Mouse (Mus musculus) heart, postnatal 0 days (tissue): ENCODE measurements around the gene Mtfp1. TPM values are rescaled to one million over a fixed set of nuclear protein-coding genes. Genes with fewer than 3 reads are reported as not detected.
A peak's percentile ranks its signal among the peaks of the same experiment; 100 is the strongest.

ENCODE experiments used
- ATAC-seq: fragments of 200-750 bp; cut with Nextera tagmentation; 2 replicates; pipeline ENCODE4 v1.8.0; 2017; ENCODE audit warnings: low read depth, moderate number of reproducible peaks, moderate library complexity; ENCODE audit not compliant: insufficient read depth
- DNase-seq: peaks from one replicate; pipeline ENCODE4 v3.0.0-alpha.2; 2016; ENCODE audit warnings: low spot score
- H3K27ac ChIP-seq: fragments of 300-500 bp; sonication (generic); 2 replicates; pipeline ENCODE4 v1.5.1; 2014; ENCODE audit warnings: low read depth, mild to moderate bottlenecking
- H3K27me3 ChIP-seq: fragments of 300-500 bp; sonication (generic); 2 replicates; pipeline ENCODE4 v1.6.1; 2014; ENCODE audit warnings: low read length, mixed read lengths; ENCODE audit not compliant: control insufficient read depth, insufficient read depth
- H3K36me3 ChIP-seq: fragments of 300-500 bp; sonication (generic); replicated peaks from 2 replicates; pipeline ENCODE4 v1.6.1; 2014; ENCODE audit warnings: low read length, mixed read lengths; ENCODE audit not compliant: control insufficient read depth, insufficient read depth
- H3K4me1 ChIP-seq: fragments of 300-500 bp; sonication (generic); 2 replicates; pipeline ENCODE4 v1.6.1; 2014; ENCODE audit warnings: antibody characterized with exemption; ENCODE audit not compliant: control insufficient read depth, insufficient read depth
- H3K4me2 ChIP-seq: fragments of 300-500 bp; sonication (generic); 2 replicates; pipeline ENCODE4 v1.6.1; 2014; ENCODE audit warnings: low read depth, mild to moderate bottlenecking, low read length, moderate library complexity
- H3K4me3 ChIP-seq: fragments of 300-500 bp; sonication (generic); 2 replicates; pipeline ENCODE4 v1.5.1; 2014; ENCODE audit warnings: low read depth, low read length
- H3K9ac ChIP-seq: fragments of 300-500 bp; sonication (generic); replicated peaks from 2 replicates; pipeline ENCODE4 v1.6.1; 2014; ENCODE audit warnings: low read depth, low read length, mixed read lengths
- H3K9me3 ChIP-seq: fragments of 300-500 bp; sonication (generic); replicated peaks from 2 replicates; pipeline ENCODE4 v1.6.1; 2016; ENCODE audit warnings: low read length; ENCODE audit not compliant: control insufficient read depth
- CTCF ChIP-seq: IDR thresholded peaks from 2 replicates; pipeline ENCODE4 v1.5.1; 2016; ENCODE audit warnings: antibody characterized with exemption, control low read depth, low read depth
- EP300 ChIP-seq: IDR thresholded peaks from 2 replicates; pipeline ENCODE4 v1.6.1; 2016; ENCODE audit warnings: antibody characterized with exemption, low read depth
- WGBS: fragments of 180-500 bp; shearing (Covaris S2); extraction: QIAGEN DNeasy Blood & Tissue Kit; methylation state at CpG from one replicate; pipeline ENCODE4 v1.1.7; 2014; 5-methylcytosine and 5-hydroxymethylcytosine counted together
- polyA plus RNA-seq: library from polyadenylated mRNA; unstranded; fragments of >200 nt; fragmentation: Nextera tagmentation; extraction: Ambion mirVana; gene quantifications from 2 replicates; pipeline ENCODE4 v1.2.1, GENCODE M21; 2015
- total RNA-seq: library from RNA; depleted of rRNA; stranded (reverse); fragments of >200 nt; gene quantifications from 2 replicates; pipeline ENCODE4 v1.2.3, GENCODE M21; 2014; ENCODE audit warnings: low replicate concordance

Mtfp1 gene
- total and polyA plus RNA-seq, 2 experiments from 2014 or later, result 57.8 to 64.0 TPM

DNA sequence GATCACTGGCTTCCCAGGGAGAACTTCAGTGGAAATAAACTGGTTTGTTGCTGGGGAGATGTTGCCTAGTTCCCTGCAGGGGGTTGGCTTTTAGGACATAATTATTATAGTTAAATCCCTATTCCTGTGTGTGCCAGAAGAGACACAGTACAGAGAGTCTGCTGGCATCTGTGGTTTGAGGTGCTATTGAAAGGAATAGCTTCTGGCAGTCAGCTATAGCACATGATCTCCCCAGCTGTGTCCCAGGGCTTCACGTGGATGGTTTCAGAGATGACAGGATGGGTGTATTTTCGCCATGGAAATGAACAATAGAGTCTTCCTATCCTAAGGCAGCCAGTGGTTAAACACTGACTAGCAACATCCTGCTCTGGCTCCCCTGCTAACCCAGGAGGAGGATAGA, 8.0 kb downstream of the Mtfp1 start:
- Histone ChIP-seq H3K4me1 (no peaks in the 10 kb centered on the region), H3K36me3 (peaks cover 14% of the 10 kb centered on the region), H3K9ac (no peak overlapping the region), H3K9me3 (peaks cover 8% of the 10 kb centered on the region), H3K27me3 (no peaks in the 10 kb centered on the region), H3K27ac (no peak overlapping the region), H3K4me3 (no peak overlapping the region), H3K4me2 (no peak overlapping the region)
- TF ChIP-seq CTCF (no peak), EP300 (no peak)
- no peak for DNase-seq
- 66% methylated on average over 2 of the region's 2 CpGs for WGBS
- ATAC-seq, result no peak

DNA sequence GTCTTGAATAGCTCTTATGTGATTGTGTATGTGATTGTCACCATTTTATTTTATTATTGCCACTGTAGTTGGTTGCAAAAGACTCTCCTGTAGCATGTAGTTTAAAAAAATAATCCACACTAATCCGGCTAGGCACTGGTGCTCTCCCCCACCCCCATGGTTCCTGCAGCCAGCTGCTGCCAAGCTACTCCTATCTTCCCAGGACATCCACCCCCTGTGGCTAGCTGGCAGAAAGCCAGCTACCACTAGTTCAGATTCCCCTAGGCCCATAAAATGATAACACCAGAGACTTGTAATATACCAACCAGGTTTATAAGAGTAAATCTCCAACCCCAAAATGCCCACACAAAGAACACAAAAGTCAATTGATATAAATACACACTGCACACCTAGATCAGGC, 9.0 kb downstream of the Mtfp1 start:
- Histone ChIP-seq H3K4me1 (no peaks in the 10 kb centered on the region), H3K9me3 (peaks cover 7% of the 10 kb centered on the region), H3K36me3 (peaks cover 4% of the 10 kb centered on the region), H3K27me3 (no peaks in the 10 kb centered on the region), H3K4me3 (no peak overlapping the region), H3K27ac (no peak overlapping the region), H3K9ac (no peak overlapping the region), H3K4me2 (no peak overlapping the region)
- no peak for TF ChIP-seq CTCF
- TF ChIP-seq EP300, result no peak
- DNase-seq (no peak), ATAC-seq (no peak)
- WGBS, result 41% methylated on average over 1 of the region's 1 CpGs

DNA sequence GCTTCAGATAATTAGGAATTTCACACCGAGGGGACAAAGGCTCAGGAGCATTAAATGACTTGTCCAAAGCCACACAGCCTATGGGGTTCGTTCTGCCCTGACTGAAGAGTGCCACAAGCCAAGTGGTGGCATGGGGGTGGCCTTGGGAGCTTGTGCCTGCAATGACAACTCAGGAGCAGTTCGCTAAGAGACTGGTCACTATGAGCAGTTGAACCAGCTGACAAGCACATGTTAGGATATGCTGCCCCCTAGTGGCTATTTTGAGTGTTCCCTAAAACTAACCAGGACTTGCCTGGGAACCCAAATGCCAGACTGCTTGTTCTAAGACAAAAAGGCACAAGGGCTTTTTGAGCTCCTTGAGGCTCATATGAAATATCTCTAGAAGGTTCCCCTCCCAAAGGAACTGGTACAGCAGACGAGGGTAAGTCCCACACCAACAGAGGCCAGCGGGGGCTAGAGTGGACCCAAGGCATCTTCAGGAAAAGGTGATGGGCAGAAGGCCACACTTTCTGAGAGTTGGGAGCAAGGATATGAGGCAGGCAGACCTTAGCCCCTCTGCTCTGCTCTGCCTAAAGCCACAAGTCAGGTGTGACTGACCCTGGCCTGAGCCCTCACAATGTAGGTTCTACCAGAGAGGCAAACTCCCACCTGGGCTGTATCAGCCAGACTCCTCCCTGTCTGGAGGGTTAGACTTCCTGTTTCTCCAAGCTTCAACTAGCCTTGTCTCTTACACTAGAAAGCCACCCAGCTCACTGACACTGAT, 11.7 kb downstream of the Mtfp1 start:
- no peak overlapping the region for H3K27ac ChIP-seq
- TF ChIP-seq EP300 (no peak), CTCF (peak; percentile 86)
- ATAC-seq (no peak), DNase-seq (peak; percentile 50)
- no peaks in the 10 kb centered on the region for H3K27me3 ChIP-seq
- no peak overlapping the region for H3K9ac ChIP-seq
- H3K9me3 ChIP-seq, result no peaks in the 10 kb centered on the region
- no peaks in the 10 kb centered on the region for H3K4me1 ChIP-seq
- H3K4me2 ChIP-seq, result no peak overlapping the region
- H3K36me3 ChIP-seq, result no peaks in the 10 kb centered on the region
- H3K4me3 ChIP-seq, result no peak overlapping the region
- 32% methylated on average over 5 of the region's 5 CpGs for whole genome bisulfite sequencing

DNA sequence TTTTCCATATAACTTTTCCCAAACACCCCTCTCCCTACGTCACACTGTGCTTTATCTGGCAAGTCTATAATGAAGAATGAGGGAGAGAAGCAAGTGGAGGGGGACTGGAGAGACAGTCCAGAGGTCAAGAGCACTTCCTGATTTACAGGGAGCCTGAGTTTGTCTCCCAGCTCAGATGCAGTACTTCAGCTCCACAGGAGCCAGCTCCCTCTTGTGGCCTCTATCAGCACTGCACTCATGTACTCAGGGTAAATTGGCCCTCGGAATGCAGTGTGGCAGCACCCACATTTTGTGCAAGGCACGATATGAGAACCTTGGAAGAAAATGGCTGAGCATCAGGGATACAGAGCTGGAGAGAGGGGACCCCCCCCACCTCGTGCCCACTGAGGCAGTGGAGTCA, 15.0 kb downstream of the Mtfp1 start:
- H3K27ac ChIP-seq, result no peak overlapping the region
- H3K4me3 ChIP-seq, result no peak overlapping the region
- ATAC-seq (no peak), DNase-seq (no peak)
- H3K9me3 ChIP-seq, result no peaks in the 10 kb centered on the region
- H3K36me3 ChIP-seq, result no peaks in the 10 kb centered on the region
- TF ChIP-seq EP300, result no peak
- TF ChIP-seq CTCF, result peak; percentile 78
- WGBS, result 11% methylated on average over 4 of the region's 4 CpGs
- no peaks in the 10 kb centered on the region for H3K27me3 ChIP-seq
- H3K9ac ChIP-seq, result no peak overlapping the region
- H3K4me2 ChIP-seq, result no peak overlapping the region
- H3K4me1 ChIP-seq, result no peaks in the 10 kb centered on the region

DNA sequence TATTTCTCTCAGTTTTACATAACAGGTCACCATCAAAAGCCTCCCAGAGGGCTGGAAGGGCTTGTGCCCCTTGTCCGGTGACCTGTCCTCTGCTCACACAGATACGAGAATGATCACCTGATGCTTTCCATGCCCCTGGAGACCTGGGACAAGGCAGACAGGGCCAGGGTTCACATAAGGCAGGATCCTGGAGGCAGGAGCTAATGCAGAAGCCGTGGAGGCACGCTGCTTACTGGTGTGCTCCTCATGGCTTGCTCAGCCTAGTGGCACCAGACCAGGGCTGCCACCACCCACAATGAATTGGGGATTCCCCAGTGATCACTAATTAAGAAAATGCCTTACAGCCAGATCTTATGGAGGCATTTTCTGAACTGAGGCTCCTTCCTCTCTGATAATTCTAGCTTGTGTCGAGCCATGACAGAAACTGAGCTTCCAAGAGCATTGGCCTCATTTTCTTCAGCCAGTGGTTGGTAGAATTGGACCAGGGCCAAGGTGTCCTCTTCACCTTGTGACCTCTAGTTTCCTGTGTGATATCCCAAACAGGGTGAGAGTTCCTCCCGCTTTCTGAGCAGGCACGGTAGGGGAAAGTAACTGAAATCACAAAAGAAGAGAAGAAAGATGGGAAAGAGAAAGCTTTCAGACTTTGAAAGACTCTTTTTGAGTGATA, 16.8 kb downstream of the Mtfp1 start:
- Histone ChIP-seq H3K9me3 (no peaks in the 10 kb centered on the region), H3K27me3 (no peaks in the 10 kb centered on the region), H3K4me2 (no peak overlapping the region), H3K4me1 (no peaks in the 10 kb centered on the region), H3K9ac (no peak overlapping the region), H3K36me3 (no peaks in the 10 kb centered on the region), H3K27ac (no peak overlapping the region), H3K4me3 (no peak overlapping the region)
- TF ChIP-seq EP300 (no peak), CTCF (no peak)
- 66% methylated on average over 7 of the region's 7 CpGs for WGBS
- no peak for ATAC-seq
- DNase-seq, result no peak
